8 mouse cellular contexts compared by ENCODE assay signal in genomic region chr4:128806043-128806826, GRCm38 (mm10). TPM values are rescaled to one million over a fixed set of nuclear protein-coding genes. Genes with fewer than 3 reads are reported as not detected.
A peak's percentile ranks its signal among the peaks of the same experiment; 100 is the strongest.
DNase-seq lines count a peak whose midpoint lies in the region; ATAC-seq and TF ChIP-seq lines count a peak whose summit lies in the region.

Gene Zfp362 (minus strand): TSS chr4:128806045.

- intact Hi-C loops in gastrocnemius, adult 2 months (cut with DNase I): no loop called here

- H3K9ac ChIP-seq in hindbrain, embryonic 16.5 days (ENCODE audit: low read depth, low read length): peak within 1 kb of the TSS; percentile 95
- peak within 1 kb of the TSS; percentile 100 for H3K9ac ChIP-seq in limb, embryonic 15.5 days

- H3K27ac ChIP-seq in gastrocnemius, adult 2 months: peak within 1 kb of the TSS; percentile 86
- peak within 1 kb of the TSS; percentile 94 for H3K27ac ChIP-seq in hindbrain, embryonic 16.5 days (ENCODE audit: low read depth, low read length)
- H3K27ac ChIP-seq in limb, embryonic 15.5 days: peak within 1 kb of the TSS; percentile 98

- peak within 1 kb of the TSS; percentile 71 for H3K4me3 ChIP-seq in gastrocnemius, adult 2 months
- H3K4me3 ChIP-seq in hindbrain, embryonic 16.5 days (ENCODE audit: low read length): peak within 1 kb of the TSS; percentile 87
- H3K4me3 ChIP-seq in limb, embryonic 15.5 days: peak within 1 kb of the TSS; percentile 80
- peak within 1 kb of the TSS; percentile 49 for H3K4me3 ChIP-seq in myocyte

- peak; percentile 6 for TF ChIP-seq POLR2A in myocyte (IDR thresholded peaks at IDR 0.05; ENCODE audit: insufficient read length, low read depth)

- no peaks in the 10 kb centered on the region for H3K27me3 ChIP-seq in hindbrain, embryonic 16.5 days (replicated peaks; ENCODE audit: control insufficient read depth, insufficient read depth, low read length)
- no peaks in the 10 kb centered on the region for H3K27me3 ChIP-seq in limb, embryonic 15.5 days
- H3K27me3 ChIP-seq in myocyte (ENCODE audit: control insufficient read depth, insufficient read depth, insufficient read length): no peaks in the 10 kb centered on the region

- peaks cover 14% of the 10 kb centered on the region for H3K79me2 ChIP-seq in myocyte (ENCODE audit: control insufficient read depth, insufficient read depth)

- ATAC-seq in hindbrain, embryonic 16.5 days: peak; percentile 63
- ATAC-seq in limb, embryonic 15.5 days (ENCODE audit: insufficient number of reproducible peaks, low FRiP score, low TSS enrichment, low read depth): peak; percentile 41

- DNase-seq in left cerebral cortex, adult 18-20 months (ENCODE audit: low spot score in 2 of 2): peak in 1 of 2 experiments; percentile 59
- no peak for DNase-seq in left cerebral cortex, adult 11 months (ENCODE audit: low spot score)
- peak; percentile 46 for DNase-seq in cerebellum, adult 11 months
- DNase-seq in gastrocnemius, adult 2 months: peak; percentile 76
- DNase-seq in testis, postnatal 14 days (ENCODE audit: low spot score): peak; percentile 28

- peak within 1 kb of the TSS; percentile 62 for H3ac ChIP-seq in myocyte (ENCODE audit: control insufficient read depth, insufficient read length)

- H3K9me3 ChIP-seq in hindbrain, embryonic 16.5 days (ENCODE audit: control insufficient read depth, low read length): no peaks in the 10 kb centered on the region
- H3K9me3 ChIP-seq in limb, embryonic 15.5 days: no peaks in the 10 kb centered on the region

- TF ChIP-seq CTCF in gastrocnemius, adult 2 months (IDR thresholded peaks at IDR 0.05): peak; percentile 18; the same call in 1 of the 2 replicates

- peak within 1 kb of the TSS; percentile 97 for H3K4me2 ChIP-seq in hindbrain, embryonic 16.5 days (ENCODE audit: low read length)
- H3K4me2 ChIP-seq in limb, embryonic 15.5 days: peak within 1 kb of the TSS; percentile 86
- H3K4me2 ChIP-seq in myocyte (ENCODE audit: low read depth): peak within 1 kb of the TSS; percentile 95

- peaks cover 28% of the 10 kb centered on the region for H3K4me1 ChIP-seq in hindbrain, embryonic 16.5 days (ENCODE audit: control insufficient read depth, insufficient read depth, low read depth, low read length)
- H3K4me1 ChIP-seq in limb, embryonic 15.5 days: peaks cover 46% of the 10 kb centered on the region

- no peaks in the 10 kb centered on the region for H3K36me3 ChIP-seq in hindbrain, embryonic 16.5 days (ENCODE audit: control insufficient read depth, insufficient read depth, low read length)
- H3K36me3 ChIP-seq in limb, embryonic 15.5 days: 0 out of 2 replicates have a peak, but pooled peaks cover 5% of the 10 kb centered on the region
- no peaks in the 10 kb centered on the region for H3K36me3 ChIP-seq in myocyte (ENCODE audit: control insufficient read depth, insufficient read depth)

- WGBS in hindbrain, embryonic 16.5 days: 1% methylated on average over 29 of the region's 111 CpGs
- WGBS in limb, embryonic 15.5 days: under 1% methylated on average over 95 of the region's 111 CpGs

TF ChIP-seq in myocyte, 11 proteins besides CTCF, POLR2A, EP300 and RAD21:
- TF ChIP-seq REST (IDR thresholded peaks at IDR 0.05; ENCODE audit: insufficient read depth, insufficient read length): no peak
- no peak for TF ChIP-seq TCF3 (IDR thresholded peaks at IDR 0.05; ENCODE audit: insufficient read length, low read depth)
- no peak for TF ChIP-seq USF1 (IDR thresholded peaks at IDR 0.05; ENCODE audit: low read depth)
- no peak for TF ChIP-seq TCF12 (IDR thresholded peaks at IDR 0.05; ENCODE audit: insufficient read depth, poor library complexity, severe bottlenecking)
- no peak for TF ChIP-seq MYOG (IDR thresholded peaks at IDR 0.05; ENCODE audit: control insufficient read depth in 1 of 3, insufficient read depth in 1 of 3, insufficient read length in 2 of 3, low read depth in 2 of 3)
- no peak for TF ChIP-seq CEBPB (IDR thresholded peaks at IDR 0.05; ENCODE audit: insufficient read depth, poor library complexity, severe bottlenecking)
- TF ChIP-seq MAX (IDR thresholded peaks at IDR 0.05; ENCODE audit: low read depth): no peak
- TF ChIP-seq E2F4 (IDR thresholded peaks at IDR 0.05; ENCODE audit: insufficient read depth): no peak
- TF ChIP-seq POLR2AphosphoS2 (IDR thresholded peaks at IDR 0.05; ENCODE audit: insufficient read length, low read depth): no peak
- TF ChIP-seq MYOD1 (IDR thresholded peaks at IDR 0.05; ENCODE audit: control insufficient read depth in 1 of 3, insufficient read length in 2 of 3, low read depth in 2 of 3): no peak
- TF ChIP-seq SRF (IDR thresholded peaks at IDR 0.05; ENCODE audit: control insufficient read depth, insufficient read length, low read depth): no peak
TF ChIP-seq in myocyte: peak in this region for 0.

RNA-seq across cellular contexts. Expression of gene Zfp362, which starts in this region (rescaled TPM):
- total RNA-seq in left cerebral cortex, adult 18-20 months (2021): 10 to 100 TPM; 23.6 to 27.3 TPM
- 10 to 100 TPM in 1 of 2 experiments, 1 to 10 TPM in 1; 10.0 to 10.5 TPM for total RNA-seq in gastrocnemius, adult 2 months (2021)
- polyA plus RNA-seq in hindbrain, embryonic 16.5 days (2015; fragmentation: Nextera tagmentation; extraction: Ambion mirVana): 29.8 and 33.2 TPM in 2 replicates
- 33.1 and 37.4 TPM in 2 replicates for polyA plus RNA-seq in limb, embryonic 15.5 days (2015; fragmentation: Nextera tagmentation; extraction: Ambion mirVana)
- polyA plus RNA-seq in myocyte (2012; fragmentation: generic; extraction: Trizol): 12.0 TPM
